Mouse (Mus musculus) embryonic facial prominence, embryonic 14.5 days (tissue): ENCODE results near the gene Timm29. TPM values are rescaled to one million over a fixed set of nuclear protein-coding genes. Genes with fewer than 3 reads are reported as not detected.
A peak's percentile ranks its signal among the peaks of the same experiment; 100 is the strongest.

ENCODE experiments used
- ATAC-seq: fragments of 200-750 bp; cut with Nextera tagmentation; 2 replicates; pipeline ENCODE4 v1.8.0; 2017; ENCODE audit warnings: low read depth, moderate number of reproducible peaks, moderate TSS enrichment
- DNase-seq: peaks from one replicate; pipeline ENCODE4 v3.0.0-alpha.2; 2015; ENCODE audit warnings: low spot score
- H3K27ac ChIP-seq: fragments of 300-500 bp; sonication (generic); replicated peaks from 2 replicates; pipeline ENCODE4 v1.5.1; 2014; ENCODE audit warnings: low read depth, mild to moderate bottlenecking, low read length, moderate library complexity
- H3K27me3 ChIP-seq: fragments of 300-500 bp; sonication (generic); replicated peaks from 2 replicates; pipeline ENCODE4 v1.6.1; 2014; ENCODE audit warnings: low read length; ENCODE audit not compliant: control insufficient read depth, insufficient read depth
- H3K36me3 ChIP-seq: fragments of 300-500 bp; sonication (generic); 2 replicates; pipeline ENCODE4 v1.6.1; 2014; ENCODE audit warnings: low read length, mixed read lengths; ENCODE audit not compliant: control insufficient read depth, insufficient read depth
- H3K4me1 ChIP-seq: fragments of 300-500 bp; sonication (generic); 2 replicates; pipeline ENCODE4 v1.6.1; 2014; ENCODE audit warnings: antibody characterized with exemption, low read length; ENCODE audit not compliant: control insufficient read depth, insufficient read depth
- H3K4me2 ChIP-seq: fragments of 300-500 bp; sonication (generic); 2 replicates; pipeline ENCODE4 v1.6.1; 2014; ENCODE audit warnings: low read depth, mild to moderate bottlenecking, low read length, moderate library complexity, mixed read lengths
- H3K4me3 ChIP-seq: fragments of 300-500 bp; sonication (generic); 2 replicates; pipeline ENCODE4 v1.5.1; 2014; ENCODE audit warnings: low read depth, mild to moderate bottlenecking, low read length
- H3K9ac ChIP-seq: fragments of 300-500 bp; sonication (generic); 2 replicates; pipeline ENCODE4 v1.6.1; 2014; ENCODE audit warnings: low read depth, mild to moderate bottlenecking, low read length, moderate library complexity, mixed read lengths
- H3K9me3 ChIP-seq: fragments of 300-500 bp; sonication (generic); 2 replicates; pipeline ENCODE4 v1.6.1; 2016; ENCODE audit warnings: low read length; ENCODE audit not compliant: control insufficient read depth
- WGBS: fragments of 180-500 bp; shearing (Covaris S2); extraction: QIAGEN DNeasy Blood & Tissue Kit; methylation state at CpG from one replicate; pipeline ENCODE4 v1.1.7; 2014; 5-methylcytosine and 5-hydroxymethylcytosine counted together
- polyA plus RNA-seq: library from polyadenylated mRNA; unstranded; fragments of >200 nt; fragmentation: Nextera tagmentation; extraction: Ambion mirVana; gene quantifications from 2 replicates; pipeline ENCODE4 v1.2.1, GENCODE M21; 2014

Gene Timm29
- polyA plus RNA-seq, 1 experiment from 2014 or later, result 41.5 TPM

DNA sequence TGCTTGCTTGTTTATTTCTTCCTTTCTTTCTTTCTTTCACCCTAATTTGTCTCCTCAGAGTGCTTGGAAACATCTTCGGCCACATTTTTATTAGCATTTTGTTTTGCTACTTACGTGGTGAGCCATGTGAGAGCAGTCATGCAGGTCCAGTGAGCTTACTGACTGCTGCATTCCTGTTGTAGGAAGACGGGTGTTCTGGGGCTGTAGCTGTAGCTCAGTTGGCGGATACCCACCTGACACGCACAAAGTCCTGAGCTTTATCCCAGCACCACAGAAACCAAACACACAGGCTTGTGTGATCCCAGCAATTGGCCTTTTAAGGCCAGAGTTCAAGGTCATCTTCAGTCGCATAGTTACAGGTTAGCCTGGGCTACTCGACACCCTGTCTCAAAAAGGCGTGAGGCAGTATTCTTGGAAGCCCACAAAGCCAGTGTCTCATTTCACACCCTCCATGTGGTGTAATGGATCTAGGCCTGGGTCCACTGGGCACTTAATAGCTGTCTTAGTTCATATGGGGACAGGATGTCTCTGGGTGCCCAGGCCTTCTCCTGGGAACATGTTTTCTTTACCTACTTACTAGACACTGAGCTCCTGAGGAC is 23.8 kb upstream of the Timm29 start:
- no peak for ATAC-seq
- no peak overlapping the region for H3K4me2 ChIP-seq
- 92% methylated on average over 8 of the region's 8 CpGs for WGBS
- DNase-seq, result no peak
- no peaks in the 10 kb centered on the region for H3K4me1 ChIP-seq
- H3K27ac ChIP-seq, result no peak overlapping the region
- H3K27me3 ChIP-seq, result no peaks in the 10 kb centered on the region
- H3K36me3 ChIP-seq, result peaks cover 47% of the 10 kb centered on the region
- no peaks in the 10 kb centered on the region for H3K9me3 ChIP-seq
- no peak overlapping the region for H3K9ac ChIP-seq
- H3K4me3 ChIP-seq, result no peak overlapping the region

DNA sequence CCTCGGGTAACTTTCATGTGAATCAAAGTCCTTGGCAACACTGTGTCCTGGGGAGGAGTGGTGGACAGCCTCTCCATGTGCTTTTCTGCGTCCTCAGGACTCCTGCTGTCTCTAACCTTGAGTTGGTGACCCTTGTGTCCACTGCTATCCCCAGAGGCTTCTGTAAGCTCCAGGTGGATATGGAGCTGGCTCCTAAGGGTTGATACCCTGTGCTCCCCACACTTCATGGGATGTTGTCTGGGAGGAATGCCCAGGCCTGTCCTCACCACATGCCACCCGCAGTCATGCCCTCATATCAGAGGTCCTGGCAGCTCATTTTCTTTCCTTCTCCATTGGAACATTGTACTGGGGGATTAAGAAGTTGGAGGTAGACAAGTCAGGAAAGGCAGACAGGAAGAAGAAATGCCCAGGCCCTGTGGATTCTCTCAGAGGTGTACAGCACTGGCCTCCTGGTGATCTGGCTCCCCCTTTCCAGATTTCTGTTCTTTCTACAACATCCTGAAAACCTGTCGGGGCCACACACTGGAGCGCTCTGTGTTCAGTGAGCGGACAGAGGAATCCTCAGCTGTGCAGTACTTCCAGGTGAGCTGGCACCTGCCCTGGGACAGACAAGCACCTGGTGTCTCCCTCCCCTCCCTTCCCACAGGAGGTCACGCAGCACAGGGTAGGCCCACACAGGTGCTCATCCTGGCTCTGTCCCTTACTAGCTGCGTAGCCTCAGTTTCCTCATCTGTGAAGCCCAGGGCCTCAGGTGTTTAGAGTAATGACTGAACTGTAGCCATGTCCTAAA is 18.3 kb upstream of the Timm29 start:
- no peak for ATAC-seq
- Histone ChIP-seq H3K4me1 (no peaks in the 10 kb centered on the region), H3K27ac (no peak overlapping the region), H3K36me3 (peaks cover 97% of the 10 kb centered on the region), H3K9ac (no peak overlapping the region), H3K4me3 (no peak overlapping the region), H3K4me2 (no peak overlapping the region), H3K9me3 (no peaks in the 10 kb centered on the region), H3K27me3 (no peaks in the 10 kb centered on the region)
- DNase-seq, result no peak
- WGBS, result 93% methylated on average over 8 of the region's 8 CpGs

DNA sequence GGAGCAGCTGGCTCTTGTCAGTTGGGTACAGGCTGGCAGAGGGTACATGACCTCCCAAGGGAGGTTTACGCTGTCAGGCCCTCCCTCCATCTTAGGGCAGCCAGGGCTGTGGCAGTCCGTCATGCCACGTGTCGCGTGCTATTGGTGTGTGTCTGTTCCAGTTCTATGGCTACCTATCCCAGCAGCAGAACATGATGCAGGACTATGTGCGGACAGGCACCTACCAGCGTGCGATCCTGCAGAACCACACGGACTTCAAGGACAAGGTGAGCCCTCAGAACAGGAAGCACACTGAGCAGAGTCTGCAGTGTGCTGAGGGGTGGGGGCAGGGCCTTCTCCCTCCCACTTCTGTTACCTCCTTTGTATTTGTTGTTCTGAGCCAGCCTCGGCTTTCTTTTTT is 17.3 kb upstream of the Timm29 start:
- H3K9me3 ChIP-seq, result no peaks in the 10 kb centered on the region
- WGBS, result 97% methylated on average over 10 of the region's 10 CpGs
- peaks cover 97% of the 10 kb centered on the region for H3K36me3 ChIP-seq
- no peaks in the 10 kb centered on the region for H3K27me3 ChIP-seq
- H3K4me2 ChIP-seq, result no peak overlapping the region
- ATAC-seq (no peak), DNase-seq (no peak)
- no peak overlapping the region for H3K4me3 ChIP-seq
- H3K4me1 ChIP-seq, result no peaks in the 10 kb centered on the region
- no peak overlapping the region for H3K9ac ChIP-seq
- H3K27ac ChIP-seq, result no peak overlapping the region

DNA sequence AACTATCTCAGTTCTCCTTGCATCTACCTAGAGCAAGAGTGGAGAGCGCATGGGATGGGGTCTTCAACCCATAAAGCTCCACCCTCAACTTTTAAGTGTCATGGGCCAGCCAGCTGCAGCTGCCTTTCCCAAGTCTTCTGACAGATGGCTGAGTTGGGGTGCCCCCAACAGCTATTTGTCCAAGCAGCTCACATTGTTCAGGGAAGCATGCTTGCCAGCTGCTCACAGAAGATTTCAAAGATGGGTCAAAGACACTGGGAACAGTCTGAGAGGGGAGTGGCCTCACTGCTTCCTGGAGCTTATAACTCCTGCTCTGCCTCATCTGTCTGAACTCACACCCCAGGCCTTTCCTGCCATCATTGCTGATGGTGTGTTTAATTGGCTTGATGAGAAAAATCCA is 16.2 kb upstream of the Timm29 start:
- no peak overlapping the region for H3K4me2 ChIP-seq

DNA sequence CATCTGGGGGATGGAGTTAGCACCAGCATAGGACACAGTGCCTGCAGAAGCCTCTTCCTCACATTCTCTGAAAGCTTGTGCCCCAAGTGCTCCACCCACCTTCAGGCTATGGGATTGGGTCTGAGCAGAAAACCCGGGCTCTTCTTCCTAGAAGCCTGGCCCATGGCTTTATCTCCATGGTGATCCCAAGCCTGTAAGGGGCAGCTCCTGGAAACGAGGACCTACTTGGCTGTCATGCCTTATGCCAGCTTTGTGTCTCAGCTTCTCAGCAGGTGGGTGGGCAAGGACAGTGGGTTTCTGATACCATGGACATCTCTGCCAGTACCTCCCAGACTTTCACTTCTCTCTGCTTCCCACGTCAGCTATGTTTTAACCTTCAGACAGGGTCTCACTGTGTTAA is 14.3 kb upstream of the Timm29 start:
- Histone ChIP-seq H3K27me3 (no peaks in the 10 kb centered on the region), H3K4me1 (no peaks in the 10 kb centered on the region), H3K9ac (no peak overlapping the region), H3K4me3 (no peak overlapping the region), H3K27ac (no peak overlapping the region), H3K4me2 (no peak overlapping the region), H3K36me3 (peaks cover 97% of the 10 kb centered on the region), H3K9me3 (no peaks in the 10 kb centered on the region)
- ATAC-seq, result no peak
- WGBS, result 80% methylated on average over 3 of the region's 3 CpGs
- DNase-seq, result no peak

More for the DNA sequence above, 16.2 kb upstream of the Timm29 start:
- Histone ChIP-seq H3K4me1 (no peaks in the 10 kb centered on the region), H3K27me3 (no peaks in the 10 kb centered on the region), H3K4me3 (no peak overlapping the region), H3K27ac (no peak overlapping the region; the same call in 1 of the 2 replicates), H3K9ac (no peak overlapping the region), H3K9me3 (no peaks in the 10 kb centered on the region), H3K36me3 (peaks cover 97% of the 10 kb centered on the region)
- DNase-seq (peak; percentile 28), ATAC-seq (0 out of 2 replicates have a peak, but pooled peaks have one; percentile 14)
- WGBS, result 83% methylated on average over 1 of the region's 1 CpGs

DNA sequence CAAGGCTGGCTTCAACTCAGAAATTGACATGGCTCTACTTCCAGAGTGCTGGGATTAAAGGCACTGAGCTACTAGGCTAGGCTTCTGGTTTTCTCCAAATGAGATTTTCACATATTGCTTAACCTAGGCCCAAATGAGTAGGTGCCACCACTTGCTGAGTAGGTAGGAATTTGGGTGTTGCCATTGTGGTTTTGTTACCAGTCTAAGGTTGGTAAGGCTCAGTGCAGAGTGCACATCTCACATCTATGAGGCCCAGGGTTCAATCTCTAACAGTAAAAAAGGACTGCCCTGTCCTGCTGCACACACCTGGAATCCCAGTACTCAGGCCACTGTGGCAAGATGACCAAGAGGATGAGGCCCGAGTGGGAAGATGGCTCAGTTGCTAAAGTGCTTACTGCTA is 7.1 kb upstream of the Timm29 start:
- Histone ChIP-seq H3K4me2 (no peak overlapping the region), H3K36me3 (peaks cover 98% of the 10 kb centered on the region), H3K4me3 (no peak overlapping the region), H3K9me3 (no peaks in the 10 kb centered on the region), H3K4me1 (no peaks in the 10 kb centered on the region), H3K27ac (no peak overlapping the region), H3K9ac (no peak overlapping the region), H3K27me3 (no peaks in the 10 kb centered on the region)
- DNase-seq (no peak), ATAC-seq (no peak)
- WGBS, result 73% methylated on average over 1 of the region's 1 CpGs

DNA sequence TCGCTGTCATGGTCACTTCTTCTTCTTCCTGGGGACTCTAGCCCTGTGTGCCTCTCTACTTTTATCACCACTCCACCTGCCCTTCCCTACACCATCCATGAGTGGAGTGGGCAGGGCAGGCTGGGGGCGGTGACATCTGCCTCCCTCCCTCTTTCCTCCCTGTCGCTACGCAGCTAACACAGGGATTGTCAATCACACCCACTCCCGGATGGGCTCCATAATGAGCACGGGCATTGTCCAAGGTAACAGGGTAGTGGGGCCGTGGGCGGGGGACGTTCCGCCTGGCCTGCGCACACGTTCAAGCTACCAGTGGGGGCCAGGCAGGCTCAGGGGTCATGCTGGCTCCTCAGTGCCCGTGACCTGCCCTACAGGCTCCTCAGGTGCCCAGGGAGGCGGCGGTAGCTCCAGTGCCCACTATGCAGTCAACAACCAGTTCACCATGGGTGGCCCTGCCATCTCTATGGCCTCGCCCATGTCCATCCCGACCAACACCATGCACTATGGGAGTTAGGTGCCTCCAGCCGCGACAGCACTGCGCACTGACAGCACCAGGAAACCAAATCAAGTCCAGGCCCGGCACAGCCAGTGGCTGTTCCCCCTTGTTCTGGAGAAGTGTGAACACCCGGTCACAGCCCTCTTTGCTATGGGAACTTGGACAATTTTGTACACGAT is 4.7 kb upstream of the Timm29 start:
- no peaks in the 10 kb centered on the region for H3K9me3 ChIP-seq
- H3K27ac ChIP-seq, result no peak overlapping the region
- ATAC-seq (no peak), DNase-seq (no peak)
- 86% methylated on average over 22 of the region's 23 CpGs for WGBS
- no peak overlapping the region for H3K4me2 ChIP-seq
- H3K36me3 ChIP-seq, result peaks cover 81% of the 10 kb centered on the region
- no peaks in the 10 kb centered on the region for H3K27me3 ChIP-seq
- H3K4me3 ChIP-seq, result no peak overlapping the region
- H3K4me1 ChIP-seq, result peaks cover 8% of the 10 kb centered on the region
- no peak overlapping the region for H3K9ac ChIP-seq

DNA sequence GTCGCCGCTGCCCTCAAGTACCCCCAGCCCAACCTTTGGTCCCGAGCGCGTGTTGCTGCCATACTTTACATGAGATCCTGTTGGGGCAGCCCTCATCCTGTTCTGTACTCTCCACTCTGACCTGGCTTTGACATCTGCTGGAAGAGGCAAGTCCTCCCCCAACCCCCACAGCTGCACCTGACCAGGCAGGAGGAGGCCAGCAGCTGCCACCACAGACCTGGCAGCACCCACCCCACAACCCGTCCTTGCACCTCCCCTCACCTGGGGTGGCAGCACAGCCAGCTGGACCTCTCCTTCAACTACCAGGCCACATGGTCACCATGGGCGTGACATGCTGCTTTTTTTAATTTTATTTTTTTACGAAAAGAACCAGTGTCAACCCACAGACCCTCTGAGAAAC is 4.2 kb upstream of the Timm29 start:
- H3K9me3 ChIP-seq, result no peaks in the 10 kb centered on the region
- 86% methylated on average over 8 of the region's 8 CpGs for WGBS
- no peaks in the 10 kb centered on the region for H3K27me3 ChIP-seq
- H3K27ac ChIP-seq, result no peak overlapping the region
- DNase-seq (no peak), ATAC-seq (no peak)
- peaks cover 8% of the 10 kb centered on the region for H3K4me1 ChIP-seq
- no peak overlapping the region for H3K4me2 ChIP-seq
- H3K36me3 ChIP-seq, result peaks cover 75% of the 10 kb centered on the region
- H3K9ac ChIP-seq, result no peak overlapping the region
- H3K4me3 ChIP-seq, result no peak overlapping the region
